Mouse (Mus musculus) adrenal gland, adult 18-20 months (tissue): ENCODE measurements around the gene Cct6b. TPM values are rescaled to one million over a fixed set of nuclear protein-coding genes. Genes with fewer than 3 reads are reported as not detected.

Source experiments
- DNase-seq, 2 experiments: peaks; one replicate each; pipeline ENCODE4 v3.0.0; 2021 to 2022; ENCODE audit warnings: low spot score in 2 of 2
- long read RNA-seq, 2 experiments: library from polyadenylated mRNA; stranded (forward); transcript quantifications; one replicate each; pipeline ENCODE4 v2.0.0; 2021
- total RNA-seq, 2 experiments: library from RNA; stranded (reverse); gene quantifications; 1 replicate in 1 of 2; 2 replicates in 1 of 2; pipeline ENCODE4 v1.2.3; 2021

Gene Cct6b
- under 1 TPM; 0.54 to 0.70 TPM for total RNA-seq
- long read RNA-seq, experiment 1, partial matches to known transcripts = 0 of 1 reads
- long read RNA-seq, experiment 1, other reads (novel, unspliced or antisense) = 1 of 1 reads
- long read RNA-seq, experiment 2, partial matches to known transcripts = 1 of 1 reads
- long read RNA-seq, experiment 2, other reads (novel, unspliced or antisense) = 0 of 1 reads

- DNase-seq = peak; percentile 94 to 95
Observed at GRCm38 (mm10) chr11:82763742-82764437, at the start of gene Cct6b, which contains the start of gene Zfp830. Cct6b (minus strand) TSS chr11:82764321. Zfp830 (plus strand) TSS chr11:82764345.

- no peak for DNase-seq
Observed at GRCm38 (mm10) chr11:82808485-82808884, 44.4 kb upstream of the Cct6b start.

- DNase-seq = no peak
Observed at GRCm38 (mm10) chr11:82807370-82807769, 43.2 kb upstream of the Cct6b start.

DNA sequence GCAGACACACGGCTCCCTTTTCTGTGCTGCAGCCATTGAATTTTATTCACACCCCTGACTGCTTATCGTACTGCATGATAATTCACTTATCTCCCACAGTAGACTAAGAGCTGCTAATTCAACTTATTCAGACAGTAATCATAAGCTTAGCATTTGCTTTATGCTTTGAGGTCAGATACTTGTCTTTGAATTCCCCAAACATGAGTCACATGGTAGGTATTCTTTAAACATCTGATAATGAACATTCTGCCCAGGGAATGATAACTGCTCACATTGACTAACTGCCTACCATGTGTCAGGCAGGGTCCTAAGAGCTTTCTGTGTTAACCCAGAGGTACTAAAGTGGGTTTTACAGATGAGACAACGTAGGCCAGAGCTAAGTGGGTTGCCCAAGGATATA lies 42.5 kb upstream of the Cct6b start:
- no peak for DNase-seq

- DNase-seq = no peak
Observed at GRCm38 (mm10) chr11:82783453-82783852, 19.3 kb upstream of the Cct6b start.

DNA sequence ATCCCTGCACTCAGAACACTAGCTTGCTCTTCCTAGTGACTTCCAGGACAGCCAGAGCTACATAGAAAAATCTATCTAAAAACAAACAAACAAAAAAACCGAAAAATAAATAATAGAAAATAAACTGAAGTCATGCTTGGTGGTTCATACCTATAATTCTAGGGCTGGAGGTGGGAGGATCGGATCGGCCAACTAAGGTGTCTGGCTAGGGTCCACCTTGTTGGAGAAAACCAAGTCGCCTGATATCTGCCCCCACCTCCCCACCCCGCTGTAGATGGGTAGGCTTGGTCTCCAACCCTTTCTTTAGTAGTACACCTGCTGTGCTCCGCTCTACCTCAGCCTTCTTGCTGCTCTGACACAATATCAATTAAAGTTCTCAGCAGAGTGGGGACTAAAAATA lies 18.1 kb upstream of the Cct6b start:
- DNase-seq = no peak

DNA sequence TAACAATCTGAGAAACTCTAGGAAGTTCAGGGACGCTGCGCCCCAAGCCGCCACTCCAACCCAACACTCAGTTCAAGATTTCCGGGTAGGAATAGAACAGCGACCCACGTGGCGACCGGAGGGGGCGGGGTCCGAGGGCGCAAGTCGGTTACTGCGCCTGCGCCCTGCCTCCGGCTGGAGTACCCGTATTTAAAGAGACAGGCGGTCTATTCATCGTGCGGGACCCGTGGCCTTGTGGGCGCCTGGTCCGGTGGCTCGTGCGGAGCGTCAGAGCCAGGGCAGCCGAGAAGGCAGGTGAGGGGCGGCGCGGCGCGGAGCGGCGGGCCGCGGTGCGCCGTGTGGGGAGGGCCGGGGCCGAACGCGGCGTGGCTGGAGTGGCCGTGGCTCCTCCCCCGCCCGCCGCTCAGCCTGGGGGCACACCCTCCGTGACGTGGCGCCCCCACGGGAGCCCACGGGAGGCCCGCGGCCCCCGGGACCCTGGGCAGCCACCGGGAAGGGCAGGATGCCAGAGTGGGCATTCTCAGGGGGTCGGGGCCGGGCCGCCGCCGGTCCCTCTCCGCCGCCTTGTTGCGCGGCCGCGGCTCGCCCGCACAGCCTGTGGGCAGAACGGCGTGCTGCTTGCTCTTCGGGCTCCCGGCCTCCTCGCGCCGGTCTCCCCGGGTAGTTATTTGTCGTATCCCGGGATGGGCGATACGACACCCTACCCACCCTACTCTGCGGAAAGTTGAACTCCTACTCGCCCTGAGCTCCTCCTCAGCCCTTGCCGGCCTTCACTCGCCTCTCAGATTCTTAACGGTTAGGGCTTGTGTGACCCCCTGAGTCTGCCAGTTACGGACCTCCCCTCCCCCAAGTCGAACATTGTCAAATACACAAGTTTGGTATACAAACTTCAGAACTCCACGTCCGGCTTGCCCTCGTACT lies 17.1 kb upstream of the Cct6b start, which contains the start of gene Lig3:
TSS of gene Lig3 (plus strand) at position 126 of the 921 bp plus-strand sequence.
- peak; percentile 94 for DNase-seq

DNA sequence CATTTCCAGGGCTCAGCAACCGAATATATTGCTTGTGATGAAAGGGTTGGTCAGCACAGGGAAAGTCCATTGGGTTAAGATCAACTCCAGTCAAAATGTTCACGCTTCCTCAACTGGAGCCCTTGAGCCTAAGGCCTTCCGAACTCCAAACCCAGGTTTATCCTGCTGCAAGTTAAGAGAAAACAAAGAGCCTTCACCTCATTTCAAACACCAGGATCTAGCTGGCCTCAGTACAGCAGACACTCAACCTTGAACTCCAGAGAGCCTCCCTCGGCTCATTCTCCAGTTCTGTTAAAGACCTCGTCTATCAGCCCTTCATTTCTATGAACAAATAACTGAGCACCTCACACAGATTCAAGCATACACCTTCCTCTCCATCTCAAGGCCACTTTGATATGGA lies 16.0 kb upstream of the Cct6b start:
- DNase-seq = no peak

- DNase-seq = no peak
Observed at GRCm38 (mm10) chr11:82764438-82764924, 360 bp upstream of the Cct6b start.

- DNase-seq = no peak
Observed at GRCm38 (mm10) chr11:82763261-82763660, 860 bp downstream of the Cct6b start.

GRCm38 (mm10) chr11:82762286-82762829 lies 1.8 kb downstream of the Cct6b start:
- DNase-seq = no peak

DNA sequence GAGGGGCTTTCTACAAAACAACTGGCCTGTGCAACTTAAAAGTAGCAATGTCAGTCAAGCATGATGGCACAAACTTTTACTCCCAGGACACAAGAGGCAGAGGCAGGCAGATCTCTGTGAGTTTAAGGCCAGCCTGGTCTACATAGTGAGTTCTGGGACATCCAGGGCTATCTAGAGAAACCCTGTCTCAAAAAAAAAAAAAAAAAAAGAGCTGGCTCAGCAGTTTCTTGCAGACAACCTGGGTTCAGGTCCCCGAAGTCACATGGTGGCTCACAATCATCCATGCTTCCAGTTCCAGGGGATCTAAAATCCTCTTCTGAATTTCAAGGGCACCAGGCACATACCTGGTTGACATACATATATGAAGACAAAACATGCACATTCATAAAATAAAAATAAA lies 8.2 kb downstream of the Cct6b start:
- DNase-seq = no peak

DNA sequence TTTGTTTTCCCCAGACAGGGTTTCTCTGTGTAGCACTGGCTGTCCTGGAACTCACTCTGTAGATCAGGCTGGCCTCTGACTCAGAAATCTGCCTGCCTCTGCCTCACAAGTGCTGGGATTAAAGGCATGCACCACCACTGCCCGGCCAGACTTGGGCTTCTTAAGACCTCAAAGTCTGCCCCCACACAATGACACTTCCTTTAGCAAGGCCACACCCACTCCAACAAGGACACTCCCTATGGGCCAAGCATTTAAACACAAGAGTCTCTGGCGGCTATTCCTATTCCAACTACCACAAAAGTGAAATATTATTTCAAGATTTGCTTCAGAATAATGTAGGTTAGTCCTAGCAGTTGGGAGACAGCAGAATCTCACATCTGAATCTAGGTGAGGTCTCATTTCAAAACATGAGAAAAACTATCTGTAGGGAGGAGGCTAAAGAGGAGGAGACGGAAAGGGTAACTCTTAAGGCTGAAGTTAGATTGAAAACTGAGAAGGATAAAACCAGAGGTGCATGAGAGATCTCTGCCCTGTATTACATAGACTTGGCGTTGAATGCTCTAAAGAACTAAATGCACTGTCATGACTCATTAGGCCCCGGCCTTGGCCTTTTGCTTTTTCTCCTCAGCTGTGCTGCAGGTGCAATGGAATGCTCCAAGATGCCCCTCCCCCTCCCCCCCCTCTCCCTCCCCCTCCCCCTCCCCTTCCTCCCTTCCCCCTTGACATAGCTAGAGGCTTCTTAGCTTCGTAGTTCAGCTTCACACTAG lies 11.6 kb downstream of the Cct6b start:
- peak in 1 of 2 experiments; percentile 26 for DNase-seq

DNA sequence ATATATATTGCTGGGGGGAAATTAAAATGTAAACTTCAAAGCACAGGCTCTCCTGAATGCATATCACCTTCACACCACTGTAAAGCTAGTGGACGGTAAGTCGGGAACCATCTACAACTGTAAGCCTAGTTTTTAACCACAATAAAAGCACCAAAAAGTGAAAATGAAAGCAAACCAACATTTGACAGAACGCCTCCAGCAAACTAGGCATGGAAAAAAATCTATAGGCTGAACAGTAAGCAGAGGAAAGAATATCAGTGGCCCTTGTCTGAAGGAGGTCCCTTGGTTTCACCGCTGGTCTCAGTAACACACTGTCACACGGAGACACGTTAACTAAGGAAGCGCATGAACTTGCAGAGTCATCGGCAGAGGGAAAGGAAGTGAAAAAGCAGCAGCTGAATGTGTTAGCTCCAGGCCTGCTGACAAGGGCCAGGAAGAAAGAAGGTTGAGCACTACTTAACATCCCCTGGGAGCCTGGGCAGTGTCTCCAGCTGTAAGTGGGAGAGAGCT lies 17.2 kb downstream of the Cct6b start:
- DNase-seq = no peak

DNA sequence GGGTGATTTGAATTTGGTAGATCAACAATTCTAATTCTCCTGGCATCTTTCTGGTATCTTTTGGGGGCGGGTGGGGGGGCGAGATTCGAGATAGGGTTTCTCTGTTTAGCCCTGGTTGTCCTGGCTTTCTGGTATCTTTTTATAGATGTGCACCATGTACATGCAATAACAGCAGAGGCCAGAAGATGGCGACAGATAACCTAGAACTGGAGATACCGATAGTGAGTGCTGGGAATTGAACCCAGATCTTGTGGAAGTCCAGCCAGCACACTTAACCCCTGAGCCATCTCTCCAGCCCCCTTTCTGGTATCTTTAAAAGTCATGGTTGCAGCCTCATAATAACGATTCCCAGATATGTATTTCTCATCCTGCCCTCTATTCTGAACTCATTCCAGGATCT lies 18.0 kb downstream of the Cct6b start:
- peak; percentile 22 to 60 for DNase-seq

DNA sequence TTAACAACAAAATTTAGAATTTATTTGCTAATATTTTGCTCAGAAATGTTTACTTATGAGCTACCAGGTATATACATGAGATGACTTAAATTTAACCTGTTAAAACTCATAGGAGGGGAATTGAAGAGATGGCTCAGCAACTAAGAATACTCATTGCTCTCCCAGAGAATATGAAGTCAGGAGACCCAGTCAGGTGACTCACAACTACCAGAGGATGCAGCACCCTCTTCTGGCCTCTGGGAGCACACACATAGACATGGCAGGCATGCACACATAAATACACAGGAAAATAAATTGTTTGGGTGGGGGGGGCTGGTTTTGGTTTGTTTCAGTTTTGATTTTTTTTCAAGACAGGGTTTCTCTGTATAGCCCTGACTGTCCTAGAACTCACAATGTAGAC lies 25.1 kb downstream of the Cct6b start:
- DNase-seq = no peak

GRCm38 (mm10) chr11:82734227-82734626 lies 29.9 kb downstream of the Cct6b start:
- DNase-seq = no peak

- no peak for DNase-seq
Observed at GRCm38 (mm10) chr11:82726862-82727261, 37.3 kb downstream of the Cct6b start.

DNA sequence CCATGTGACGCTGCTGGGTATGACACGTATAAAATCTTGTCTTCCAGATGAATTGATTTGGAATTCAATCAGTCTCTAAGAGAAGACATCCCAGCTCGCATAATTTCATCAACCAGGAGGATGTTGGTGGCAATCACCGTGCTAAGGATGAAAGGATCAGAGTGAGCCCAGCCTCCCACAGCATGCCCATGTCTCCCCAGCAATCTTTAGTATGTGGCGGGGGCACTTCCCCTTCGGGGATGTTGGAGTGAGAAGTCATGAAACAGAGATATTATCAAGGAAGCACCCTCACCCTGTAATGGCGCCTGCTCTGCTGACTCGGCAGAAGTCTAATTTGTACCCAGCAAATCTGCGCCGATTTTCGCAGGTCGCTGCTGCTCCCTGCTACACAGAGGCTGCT lies 44.8 kb downstream of the Cct6b start:
- DNase-seq = no peak

GRCm38 (mm10) chr11:82712681-82713080 lies 51.4 kb downstream of the Cct6b start:
- DNase-seq = no peak
